Mouse (Mus musculus) c-Kit-positive CD71-negative TER-119-negative erythroid progenitor cells, embryonic 14.5 days (primary cell): ENCODE results near the gene Pfkfb3.
A peak's percentile ranks its signal among the peaks of the same experiment; 100 is the strongest.
"Not testable (repeated sequence)": the region's sequence is repeated elsewhere in the genome, so short reads cannot be mapped to it uniquely, and the experiment has no call there.

Experiments used
- DNase-seq: peaks from one replicate; pipeline ENCODE4 v3.0.0-alpha.2; 2013; ENCODE audit warnings: low read depth

Gene Pfkfb3

DNA sequence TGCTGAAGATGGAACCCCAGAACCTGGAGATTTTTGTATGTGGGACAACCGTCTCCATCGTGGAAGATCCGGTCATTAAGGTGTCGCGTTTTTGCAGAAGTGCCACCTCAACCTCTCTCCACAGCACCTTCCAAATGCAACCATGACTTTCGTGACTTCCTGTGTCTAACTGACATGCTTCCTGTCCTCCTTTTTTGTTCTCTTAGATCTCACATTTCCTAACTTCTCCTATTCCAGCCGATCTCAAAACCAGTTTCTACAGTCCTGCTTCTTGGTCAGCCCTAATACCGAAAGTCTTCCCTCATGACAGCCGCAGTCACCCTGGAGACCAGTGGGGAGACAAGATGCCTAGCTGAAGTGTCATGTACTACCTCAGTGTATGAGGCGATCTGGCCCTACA, 5.4 kb downstream of the Pfkfb3 start:
- no peak for DNase-seq

DNA sequence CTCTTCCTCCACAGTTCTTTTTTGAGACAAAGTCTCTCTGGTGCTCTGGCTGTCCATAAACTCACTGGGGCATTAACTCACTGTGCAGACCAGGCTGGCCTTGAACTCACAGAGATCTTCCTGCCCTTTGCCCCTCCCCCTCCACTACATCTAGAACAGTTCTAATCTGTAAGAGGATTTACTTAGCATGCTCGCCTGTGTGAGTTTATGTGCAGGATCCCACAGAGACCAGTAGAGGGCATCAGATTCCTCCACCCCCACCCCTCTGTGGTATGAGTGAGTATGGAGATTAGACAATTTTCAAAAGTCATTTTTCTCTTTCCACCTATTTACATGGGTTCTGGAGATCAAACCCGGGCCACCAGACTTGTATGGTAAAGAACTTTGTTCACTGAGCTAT, 6.3 kb downstream of the Pfkfb3 start:
- DNase-seq = no peak

DNA sequence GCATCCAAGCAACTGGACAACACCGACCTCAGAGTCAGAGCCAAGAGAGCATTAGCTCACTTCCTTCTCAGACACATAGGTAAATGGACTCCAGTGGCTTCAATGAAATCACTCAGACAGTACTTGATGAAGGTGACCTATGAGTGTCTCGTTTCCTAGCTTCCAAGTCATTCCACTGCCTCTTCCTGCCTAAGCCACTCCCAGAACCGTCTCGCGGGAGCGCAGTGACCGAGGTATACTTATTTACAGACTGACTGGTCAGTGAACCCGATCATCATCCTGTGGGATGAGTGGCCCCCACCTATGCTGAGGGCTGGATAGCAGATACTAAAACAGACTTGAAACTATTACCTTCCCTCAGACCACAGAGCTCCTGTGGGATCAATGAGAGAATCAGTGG, 7.8 kb downstream of the Pfkfb3 start:
- no peak for DNase-seq

DNA sequence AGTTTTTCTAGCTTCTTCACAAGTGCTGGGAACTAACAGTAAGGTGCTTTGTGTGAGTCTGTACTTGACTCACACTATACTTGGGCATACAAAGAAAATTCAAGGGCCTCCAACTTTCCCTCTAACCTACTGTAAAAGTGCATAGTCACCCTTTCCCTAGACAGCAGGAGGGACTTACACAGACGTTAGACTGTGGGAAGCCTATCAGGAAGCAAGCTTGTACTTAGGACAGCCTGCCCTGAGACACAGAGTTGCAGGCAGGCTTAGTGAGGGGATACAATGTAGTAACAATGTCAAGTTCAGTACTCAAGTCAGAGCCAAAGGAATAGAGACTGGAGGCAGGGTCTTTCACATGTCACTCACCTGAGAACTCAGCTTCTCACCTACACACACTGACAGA, 8.5 kb downstream of the Pfkfb3 start:
- DNase-seq = no peak

DNA sequence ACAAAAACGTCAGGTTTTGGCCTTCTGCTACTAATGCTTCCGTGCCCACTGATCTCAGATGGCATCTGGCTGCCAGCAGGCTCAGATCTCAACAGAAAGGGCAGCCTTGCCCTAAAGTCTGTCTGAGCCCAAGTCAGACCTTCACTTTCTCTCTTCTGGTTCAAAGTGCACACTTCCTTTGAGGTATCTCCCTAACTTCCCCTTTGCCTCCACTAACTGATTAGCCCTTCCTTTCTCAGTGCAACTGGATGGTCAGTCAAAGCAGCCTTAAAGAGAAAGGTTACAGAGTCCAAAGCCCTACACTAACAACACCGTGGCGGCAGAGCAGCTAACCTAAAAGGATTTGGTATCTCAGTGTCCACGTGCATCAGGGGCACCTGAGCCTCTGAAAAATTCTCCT, 9.5 kb downstream of the Pfkfb3 start:
- no peak for DNase-seq

DNA sequence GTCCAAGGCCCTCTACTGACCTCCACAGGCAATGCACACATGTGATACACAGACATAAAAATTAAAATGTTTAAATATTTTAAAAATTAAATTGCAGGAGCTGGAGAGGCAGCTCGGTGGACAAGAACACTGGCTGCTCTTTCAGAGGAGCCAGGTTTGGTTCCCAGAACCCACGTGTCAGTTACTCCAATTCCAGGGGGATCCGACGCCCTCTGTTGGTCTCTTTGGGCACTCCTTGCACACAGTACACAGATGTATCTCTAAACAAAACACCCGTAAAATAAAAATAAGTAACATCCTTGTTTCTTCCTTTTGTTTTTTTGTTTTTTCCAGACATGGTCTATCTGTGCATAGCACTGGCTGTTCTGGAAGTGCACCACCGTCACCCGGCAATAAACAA, 10.7 kb downstream of the Pfkfb3 start:
- no peak for DNase-seq

DNA sequence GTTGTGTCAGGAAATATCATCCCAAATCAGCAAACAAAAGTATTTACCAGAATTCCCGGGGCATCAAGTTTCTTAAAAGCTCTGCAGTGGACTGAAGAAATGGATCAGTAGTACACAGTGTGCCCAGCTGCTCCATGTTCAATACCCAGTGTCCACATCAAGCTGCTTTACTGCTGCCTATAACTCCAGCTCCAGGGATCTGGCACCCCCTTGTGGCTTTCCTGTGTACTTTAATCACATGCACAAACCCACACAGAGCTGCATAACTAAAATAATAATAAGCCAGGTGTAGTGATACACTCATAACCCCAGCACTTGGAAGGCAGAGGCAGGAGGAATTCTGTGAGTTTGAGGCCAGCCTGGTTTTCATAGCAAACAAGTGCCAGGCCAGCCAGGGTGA, 11.2 kb downstream of the Pfkfb3 start:
- DNase-seq = no peak

DNA sequence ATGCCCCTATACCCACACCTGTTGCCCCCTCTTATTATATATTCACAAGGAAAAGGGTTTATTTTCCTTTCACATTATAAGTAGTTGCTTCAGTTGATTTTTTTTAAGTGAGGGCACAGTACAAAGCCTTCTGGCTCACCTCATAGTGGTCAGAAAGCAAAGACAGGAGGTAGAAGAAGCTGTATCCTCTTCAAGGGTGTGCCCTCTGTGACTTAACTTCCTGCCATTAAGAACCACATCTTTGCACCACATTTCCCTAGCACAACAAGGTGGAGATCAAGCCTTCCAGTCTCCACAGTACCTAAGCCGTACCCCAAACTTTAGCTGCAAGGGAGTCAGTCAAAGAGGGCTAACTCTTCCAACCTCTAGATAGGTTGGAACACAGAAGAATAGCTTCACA, 11.8 kb downstream of the Pfkfb3 start:
- no peak for DNase-seq

DNA sequence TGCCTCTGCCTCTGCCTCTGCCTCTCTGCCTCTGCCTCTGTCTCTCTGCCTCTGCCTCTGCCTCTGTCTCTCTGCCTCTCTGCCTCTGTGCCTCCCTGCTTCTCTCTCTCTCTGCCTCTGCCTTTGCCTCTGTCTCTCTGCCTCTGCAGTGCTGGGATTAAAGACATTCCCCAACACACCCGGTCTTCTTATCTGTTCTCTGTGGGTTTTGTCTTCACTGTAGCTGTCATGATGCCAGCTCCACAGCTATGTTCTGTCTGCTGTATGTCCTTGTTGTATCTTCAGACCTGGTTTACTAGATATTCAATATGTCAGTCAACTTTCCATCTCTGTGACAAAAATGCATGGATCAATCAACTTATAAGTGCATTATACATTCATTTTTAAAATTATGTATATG, 12.3 kb downstream of the Pfkfb3 start:
- not testable (repeated sequence) for DNase-seq

DNA sequence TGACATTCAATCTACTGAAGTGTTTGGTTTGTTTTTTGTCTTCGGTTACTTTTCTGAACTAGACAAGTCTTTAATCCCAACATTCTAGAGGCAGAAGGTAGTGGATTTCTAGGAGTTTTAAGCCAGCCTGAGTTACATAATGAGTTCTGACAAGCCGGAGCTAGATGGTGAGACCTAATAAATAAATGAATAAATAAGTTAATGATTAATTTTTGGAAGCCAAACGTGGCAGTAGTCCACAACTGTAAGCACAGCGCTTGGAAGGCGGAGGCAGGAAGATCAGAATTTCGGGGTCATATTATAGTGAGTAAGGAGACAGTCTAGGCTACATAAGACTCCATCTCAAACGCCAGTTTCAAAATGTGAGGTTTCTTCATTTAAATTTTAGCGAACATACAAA, 17.9 kb downstream of the Pfkfb3 start:
- DNase-seq = no peak

DNA sequence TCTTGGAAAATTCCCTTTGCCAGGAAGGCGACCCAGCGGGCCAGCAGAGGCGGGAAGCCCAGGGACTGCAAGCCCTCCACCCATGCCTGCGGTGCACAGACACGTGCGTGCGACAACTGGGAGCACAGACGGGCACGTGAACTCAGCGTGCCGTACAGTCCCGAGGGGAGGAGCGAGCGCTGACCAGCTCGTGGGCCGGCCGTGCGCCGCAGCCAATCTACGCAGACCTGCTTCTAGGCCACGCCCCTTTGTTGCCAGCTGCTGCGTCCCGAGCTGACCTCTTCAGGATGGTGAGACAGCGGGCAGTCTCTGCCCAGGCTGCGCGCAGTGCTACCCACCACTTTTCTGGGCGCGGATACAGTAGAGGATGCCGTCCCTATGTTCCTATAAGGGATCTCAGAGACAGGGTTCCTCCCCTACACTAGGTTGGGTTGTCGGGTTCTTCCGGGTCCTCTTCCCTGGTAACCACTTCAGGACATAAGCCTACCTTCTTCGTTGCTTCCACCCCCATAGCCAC, 18.4 kb downstream of the Pfkfb3 start:
- DNase-seq = peak; percentile 78

DNA sequence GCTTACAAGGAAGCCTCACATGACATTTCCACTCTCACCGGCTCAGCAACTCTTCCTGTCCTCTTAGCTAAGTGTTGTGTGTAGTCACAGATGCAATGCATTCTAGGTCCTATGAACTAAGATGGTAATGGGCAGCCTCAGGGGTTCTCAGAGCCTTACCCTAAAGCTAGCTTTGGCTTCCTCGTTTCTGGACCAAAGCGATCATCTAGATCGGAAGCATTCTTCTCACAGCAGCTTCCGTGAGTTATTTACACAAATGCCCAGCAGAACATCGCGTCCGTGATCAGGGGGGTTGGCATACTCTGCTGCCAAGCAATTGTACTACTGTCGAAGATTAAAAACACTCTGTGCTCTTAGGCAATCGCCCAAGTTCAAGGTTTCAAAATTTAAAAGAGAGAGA, 19.1 kb downstream of the Pfkfb3 start:
- no peak for DNase-seq

DNA sequence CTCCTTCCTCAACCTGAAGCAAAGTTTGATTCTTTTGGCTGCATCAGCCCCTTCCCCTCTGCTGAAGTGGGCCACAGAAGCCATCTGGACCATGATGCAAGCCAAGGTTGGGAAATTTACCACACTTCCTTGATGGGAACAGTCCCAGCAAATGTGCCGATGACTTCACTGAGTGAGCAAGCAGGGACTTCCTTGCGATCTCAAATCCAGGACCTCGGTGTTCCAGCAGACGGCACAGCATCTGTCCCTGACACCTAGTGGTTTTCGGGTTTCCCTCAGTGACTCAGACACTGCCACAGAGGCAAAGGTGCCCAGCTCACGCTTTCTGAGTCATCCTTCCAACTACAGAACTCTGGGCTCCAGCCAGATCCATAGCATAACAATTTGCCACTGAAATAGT, 23.8 kb downstream of the Pfkfb3 start:
- no peak for DNase-seq

DNA sequence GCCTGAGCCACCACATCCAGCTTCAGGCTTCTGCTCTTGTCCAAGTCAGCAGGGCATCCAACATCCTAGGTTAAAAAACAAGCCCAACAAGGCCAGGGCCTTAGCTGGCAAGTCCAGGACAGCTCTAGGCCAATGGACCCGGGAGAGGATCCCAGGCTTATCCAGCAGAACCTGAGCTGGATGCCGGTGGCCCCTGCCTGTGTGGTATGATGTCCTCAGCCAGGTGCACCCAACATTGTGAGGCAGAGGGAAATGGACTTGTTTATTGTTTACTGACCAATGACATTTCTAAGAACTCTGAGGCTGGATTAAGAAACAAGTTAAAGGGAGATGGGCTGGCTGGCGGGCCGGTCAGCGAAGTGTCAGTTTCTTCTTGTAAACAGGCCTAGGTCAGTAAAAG, 27.8 kb downstream of the Pfkfb3 start:
- no peak for DNase-seq

DNA sequence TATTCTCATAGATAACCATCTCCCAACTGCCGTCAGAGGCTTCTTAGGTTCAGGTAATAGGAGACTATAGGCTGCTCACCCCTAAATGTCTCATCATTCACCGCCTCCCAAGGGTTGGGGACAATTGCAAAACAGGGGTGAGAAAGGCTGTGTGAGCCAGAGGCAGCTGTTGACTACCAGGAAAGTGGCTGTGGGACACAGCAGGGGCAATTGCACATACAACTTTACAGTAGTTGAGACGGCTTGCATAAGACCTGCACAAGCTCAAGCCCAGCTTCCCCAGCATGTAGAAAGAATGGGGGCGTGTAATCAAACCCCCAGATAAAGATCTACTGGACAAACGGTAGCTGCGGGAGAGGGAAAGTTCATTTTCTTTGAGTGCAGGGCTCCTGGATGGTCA, 29.1 kb downstream of the Pfkfb3 start:
- DNase-seq = no peak

DNA sequence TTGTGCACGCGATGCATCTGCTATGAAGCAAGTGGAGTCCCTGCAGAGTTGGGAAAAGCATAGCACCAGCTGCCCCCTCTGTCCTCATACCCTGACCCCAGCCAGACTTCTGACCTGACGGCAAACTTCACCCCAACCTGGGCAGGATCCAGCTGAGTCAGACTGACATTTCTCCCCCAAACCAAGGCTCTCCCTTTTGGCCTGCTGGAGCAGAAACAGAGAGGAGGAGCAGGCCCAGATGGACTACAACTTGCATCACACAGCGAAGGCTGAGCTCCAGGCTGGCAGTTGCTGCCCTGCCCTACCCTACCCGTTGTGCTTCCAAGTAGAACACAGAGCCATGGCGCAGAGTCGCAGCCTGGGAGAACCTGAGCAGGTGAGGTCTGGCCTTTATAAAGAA, 32.1 kb downstream of the Pfkfb3 start:
- no peak for DNase-seq

DNA sequence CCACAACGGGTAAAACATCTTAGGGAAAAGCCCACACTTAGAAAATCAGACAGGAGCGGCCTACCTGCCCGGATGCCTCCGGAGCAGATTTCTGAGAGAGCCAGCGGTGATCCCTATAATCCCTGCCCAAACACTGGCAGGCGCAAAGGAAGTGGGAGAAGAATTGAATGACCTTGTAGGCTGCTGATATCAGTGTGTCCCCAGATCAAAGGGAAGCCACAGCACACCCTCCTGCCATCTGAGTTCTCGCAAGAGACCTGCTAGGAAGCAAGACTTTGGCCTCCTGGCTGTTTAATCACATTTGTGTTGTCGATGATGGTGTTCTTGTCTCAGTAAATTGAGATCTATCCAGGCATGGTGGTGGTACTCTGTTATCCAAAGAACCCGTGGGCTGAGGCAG, 33.1 kb downstream of the Pfkfb3 start:
- no peak for DNase-seq

DNA sequence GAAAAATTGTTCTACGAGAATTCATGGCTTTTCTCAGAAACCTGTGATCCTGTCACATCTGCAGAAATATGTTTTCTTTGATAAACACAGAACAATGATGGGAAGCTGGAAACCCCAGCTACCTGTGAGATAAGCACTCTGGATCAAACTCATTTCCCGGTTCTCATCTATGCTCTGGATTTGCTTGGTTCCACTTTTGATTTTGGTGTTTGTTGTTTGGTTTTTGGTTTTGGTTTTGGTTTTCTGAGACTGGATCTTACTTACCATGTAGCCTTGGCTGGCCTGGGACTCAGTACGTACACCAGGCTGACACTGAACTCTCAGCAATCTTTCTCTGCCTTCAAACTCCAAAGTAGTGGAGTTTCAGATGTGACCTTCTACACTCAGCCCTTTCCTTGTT, 38.0 kb downstream of the Pfkfb3 start:
- DNase-seq = no peak

DNA sequence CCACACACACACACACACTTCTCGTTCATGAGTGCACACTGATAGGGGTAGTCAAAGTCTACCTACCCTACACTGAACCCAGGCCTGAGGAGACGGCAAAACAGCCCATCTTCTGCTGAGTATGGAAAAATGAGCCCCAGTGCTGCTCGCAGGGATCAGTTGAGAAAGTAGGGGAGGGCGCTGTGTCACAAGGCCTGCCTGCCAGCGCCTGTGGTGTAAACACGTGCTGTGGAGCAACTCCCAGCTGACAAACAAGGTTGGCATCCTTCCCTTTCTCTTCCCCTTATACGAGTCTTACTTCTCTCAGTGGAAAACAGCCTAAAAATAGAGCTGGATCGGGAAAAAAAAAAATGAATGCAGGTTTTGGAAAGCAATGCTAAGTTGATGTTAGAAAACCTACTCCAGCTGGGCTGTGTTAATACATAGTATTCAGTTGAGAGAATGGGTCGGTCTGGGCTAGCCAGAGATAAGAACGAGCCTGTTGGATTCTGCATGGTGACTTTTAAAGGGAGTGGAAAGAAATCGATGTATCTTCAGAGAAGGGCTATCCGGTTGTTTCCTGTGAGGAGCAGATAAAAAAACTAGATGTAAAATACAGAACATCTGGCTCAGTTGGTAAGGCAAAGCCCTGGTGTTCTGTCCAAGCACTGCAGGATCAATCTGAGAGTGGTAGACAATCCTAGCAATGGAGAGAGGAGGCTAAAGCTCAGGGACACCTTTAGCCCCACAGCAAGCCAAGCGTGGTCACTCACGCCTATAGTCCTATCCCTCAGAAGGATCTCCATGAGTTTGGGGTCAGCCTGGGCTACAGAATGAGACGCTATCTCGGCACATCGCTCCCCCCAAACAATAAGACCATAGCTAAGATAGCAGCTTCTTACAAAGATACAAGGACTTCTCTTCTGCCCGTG, 40.6 kb downstream of the Pfkfb3 start:
- no peak for DNase-seq

DNA sequence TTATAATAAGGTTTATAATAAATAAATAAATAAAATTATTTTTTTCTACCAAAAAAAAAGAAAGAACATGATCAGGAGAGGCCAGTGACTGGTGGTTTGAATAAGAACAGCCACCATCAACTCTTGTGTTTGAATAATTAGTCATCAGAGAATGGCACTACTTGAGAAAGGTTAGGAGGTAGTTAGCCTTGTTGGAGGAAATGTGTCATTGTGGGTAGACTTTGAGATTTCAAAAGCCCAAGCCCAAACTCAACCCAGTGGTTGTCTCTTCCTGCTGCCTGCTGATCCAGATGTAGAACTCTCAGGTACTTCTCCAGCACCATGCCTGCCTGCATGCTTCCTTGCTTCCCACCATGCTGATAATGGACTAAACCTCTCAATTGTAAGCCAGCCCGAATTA, 41.8 kb downstream of the Pfkfb3 start:
- no peak for DNase-seq

DNA sequence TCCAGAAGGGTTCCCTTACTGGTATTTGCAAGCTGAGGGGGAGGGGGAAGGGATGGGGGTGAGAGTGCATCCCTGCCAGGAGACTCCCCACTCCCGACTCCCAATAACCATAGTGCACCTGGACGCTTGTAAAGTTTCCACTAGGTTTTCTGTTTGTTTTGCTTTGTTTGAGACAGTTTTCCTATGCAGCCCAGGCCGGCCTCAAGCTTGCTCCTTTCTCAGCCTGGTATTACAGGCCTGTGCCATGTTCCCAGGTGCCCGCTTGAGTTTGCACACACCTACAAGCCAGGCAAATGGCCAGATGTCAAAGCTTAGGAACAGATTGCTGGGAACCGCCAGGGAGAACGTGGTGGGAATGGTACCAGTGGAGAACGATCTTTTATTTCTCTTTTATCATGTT, 50.1 kb downstream of the Pfkfb3 start:
- DNase-seq = no peak

DNA sequence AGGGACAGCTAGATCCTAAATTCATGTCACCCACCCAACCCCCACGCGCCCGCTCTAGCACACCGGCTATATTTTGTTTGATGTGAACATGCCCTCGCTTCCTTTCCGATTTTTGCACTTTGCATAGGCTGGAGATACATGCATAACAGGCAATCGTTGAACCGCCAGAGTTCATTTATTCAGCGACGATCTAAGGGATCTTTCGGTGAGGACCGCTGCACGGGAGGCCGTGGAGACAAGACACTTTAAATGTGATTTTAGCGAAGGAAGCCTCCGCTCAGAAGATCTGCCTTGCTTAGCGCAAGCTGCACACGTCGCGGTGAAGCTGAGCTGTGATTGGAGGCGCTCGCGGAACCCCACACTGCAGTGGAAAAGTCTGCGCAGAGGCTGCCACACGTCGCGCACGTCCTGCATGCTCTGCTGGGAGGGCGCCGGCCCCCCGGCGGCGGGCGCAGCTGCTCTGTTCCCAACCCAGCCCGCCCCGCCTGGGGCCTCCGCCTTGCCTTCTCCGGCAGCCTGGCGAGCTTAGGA, 50.9 kb downstream of the Pfkfb3 start:
- no peak for DNase-seq

DNA sequence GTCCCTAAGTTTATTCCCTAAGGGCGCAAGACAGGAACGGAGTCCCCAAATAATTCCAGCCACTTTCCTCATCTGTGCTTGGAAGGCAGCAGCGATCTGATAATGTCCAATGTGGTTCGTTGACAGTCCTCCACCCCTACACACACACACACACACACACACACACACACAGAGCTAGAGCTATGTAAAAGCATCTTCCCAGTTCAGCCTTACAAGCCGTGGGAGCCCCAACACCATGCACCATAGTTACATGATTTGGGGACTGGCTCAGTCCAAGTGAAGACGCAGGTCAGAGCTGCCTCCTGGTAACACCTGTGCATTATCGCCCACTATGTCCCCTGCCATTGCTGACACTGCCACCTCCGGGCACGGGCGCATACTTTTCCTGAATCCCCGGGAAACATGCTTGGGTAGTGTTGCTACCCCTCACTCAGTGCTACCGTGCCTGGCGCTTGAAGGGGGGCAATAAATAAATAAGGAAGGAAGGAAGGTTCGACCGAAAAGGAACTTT, 51.6 kb downstream of the Pfkfb3 start:
- no peak for DNase-seq
